In genomic region chr4:145054369-145054768, GRCm38 (mm10) we compare ENCODE assay signal across 11 mouse cellular contexts.
"Had no signal": no experiment of that assay in that cellular context is flagged by ENCODE, and none has a peak within 500 bp of the region (broad histone marks: within the 10 kb centered on the region; RNA-seq: fewer than 3 reads in every experiment).

No protein-coding gene starts in this region.

- DNase-seq: lung, embryonic 14.5 days; lung, postnatal 10 days; lung, postnatal 4 days; right cerebral cortex, postnatal 14 days; thymus, postnatal 36 days had no signal

- H3K27me3 ChIP-seq: hindbrain, embryonic 15.5 days; limb, embryonic 13.5 days; megakaryocyte, embryonic 14.5 days; midbrain, embryonic 13.5 days had no signal

- H3K27ac ChIP-seq: hindbrain, embryonic 15.5 days; layer of hippocampus, adult 2 months; limb, embryonic 13.5 days; midbrain, embryonic 13.5 days had no signal

- H3K4me3 ChIP-seq: hindbrain, embryonic 15.5 days; layer of hippocampus, adult 2 months; limb, embryonic 13.5 days; megakaryocyte, embryonic 14.5 days; midbrain, embryonic 13.5 days had no signal

- ATAC-seq: inflammation-experienced regulatory T-cells, adult 6 months; midbrain, embryonic 13.5 days had no signal

- H3K4me1 ChIP-seq: hindbrain, embryonic 15.5 days had no signal
